Mouse (Mus musculus) limb, embryonic 11.5 days (tissue): ENCODE measurements around the gene Dph1. TPM values are rescaled to one million over a fixed set of nuclear protein-coding genes. Genes with fewer than 3 reads are reported as not detected.
"Not testable (repeated sequence)": the region's sequence is repeated elsewhere in the genome, so short reads cannot be mapped to it uniquely, and the experiment has no call there.

Experiments used
- ATAC-seq: fragments of 200-750 bp; cut with Nextera tagmentation; 2 replicates; pipeline ENCODE4 v1.8.0; 2017; ENCODE audit warnings: low read depth; ENCODE audit not compliant: insufficient number of reproducible peaks, low FRiP score, low TSS enrichment
- DNase-seq: peaks from one replicate; pipeline ENCODE4 v3.0.0-alpha.2; 2015; ENCODE audit warnings: low spot score
- H3K27ac ChIP-seq: fragments of 300-500 bp; sonication (generic); replicated peaks from 2 replicates; pipeline ENCODE4 v1.5.1; 2014; ENCODE audit warnings: low read depth, mild to moderate bottlenecking, low read length
- H3K27me3 ChIP-seq: fragments of 300-500 bp; sonication (generic); 2 replicates; pipeline ENCODE4 v1.6.1; 2014; ENCODE audit warnings: mild to moderate bottlenecking, low read length, mixed read lengths; ENCODE audit not compliant: control insufficient read depth, insufficient read depth
- H3K36me3 ChIP-seq: fragments of 300-500 bp; sonication (generic); 2 replicates; pipeline ENCODE4 v1.6.1; 2014; ENCODE audit warnings: mild to moderate bottlenecking, low read length, moderate library complexity, mixed read lengths; ENCODE audit not compliant: control insufficient read depth, insufficient read depth
- H3K4me1 ChIP-seq: fragments of 300-500 bp; sonication (generic); 2 replicates; pipeline ENCODE4 v1.6.1; 2014; ENCODE audit warnings: low read length, mixed read lengths; ENCODE audit not compliant: control insufficient read depth, insufficient read depth
- H3K4me2 ChIP-seq: fragments of 300-500 bp; sonication (generic); 2 replicates; pipeline ENCODE4 v1.6.1; 2014; ENCODE audit warnings: low read depth, mild to moderate bottlenecking, moderate library complexity; ENCODE audit not compliant: severe bottlenecking
- H3K4me3 ChIP-seq: fragments of 300-500 bp; sonication (generic); 2 replicates; pipeline ENCODE4 v1.5.1; 2014; ENCODE audit warnings: low read depth, low read length
- H3K9ac ChIP-seq: fragments of 300-500 bp; sonication (generic); 2 replicates; pipeline ENCODE4 v1.6.1; 2014; ENCODE audit warnings: mild to moderate bottlenecking, low read length
- H3K9me3 ChIP-seq: fragments of 300-500 bp; sonication (generic); 2 replicates; pipeline ENCODE4 v1.6.1; 2016; ENCODE audit warnings: low read length; ENCODE audit not compliant: control insufficient read depth
- WGBS: fragments of 180-500 bp; shearing (Covaris S2); extraction: QIAGEN DNeasy Blood & Tissue Kit; methylation state at CpG from one replicate; pipeline ENCODE4 v1.1.7; 2014; 5-methylcytosine and 5-hydroxymethylcytosine counted together
- polyA plus RNA-seq: library from polyadenylated mRNA; unstranded; fragments of >200 nt; fragmentation: Nextera tagmentation; extraction: Ambion mirVana; gene quantifications from 2 replicates; pipeline ENCODE4 v1.2.1, GENCODE M21; 2014

The Dph1 gene
- polyA plus RNA-seq, 1 experiment from 2014 or later: 25.5 TPM

DNA sequence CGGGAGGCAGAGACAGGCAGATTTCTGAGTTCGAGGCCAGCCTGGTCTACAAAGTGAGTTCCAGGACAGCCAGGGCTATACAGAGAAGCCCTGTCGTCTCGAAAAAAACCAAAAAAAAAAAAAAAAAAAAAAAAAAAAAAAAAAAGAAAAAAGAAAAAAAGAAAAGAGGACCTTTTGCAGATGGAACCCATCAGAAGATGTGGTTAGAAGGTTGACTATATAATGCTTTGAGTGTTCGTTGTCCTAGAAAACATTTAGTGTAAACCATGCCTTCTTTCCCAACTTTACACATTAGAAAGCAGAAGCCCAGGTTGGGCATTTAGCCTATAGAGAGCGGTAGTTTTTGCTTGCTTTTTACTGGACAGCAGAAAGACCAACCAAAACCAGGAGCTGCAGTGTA is 16.5 kb downstream of the Dph1 start:
- DNase-seq, H3K9me3 ChIP-seq, H3K4me3 ChIP-seq, H3K36me3 ChIP-seq, H3K4me2 ChIP-seq, H3K27ac ChIP-seq, ATAC-seq, H3K9ac ChIP-seq: not testable (repeated sequence)
- H3K27me3 ChIP-seq: peaks cover 39% of the 10 kb centered on the region
- H3K4me1 ChIP-seq: peaks cover 34% of the 10 kb centered on the region
- 68% methylated on average over 6 of the region's 6 CpGs for WGBS

DNA sequence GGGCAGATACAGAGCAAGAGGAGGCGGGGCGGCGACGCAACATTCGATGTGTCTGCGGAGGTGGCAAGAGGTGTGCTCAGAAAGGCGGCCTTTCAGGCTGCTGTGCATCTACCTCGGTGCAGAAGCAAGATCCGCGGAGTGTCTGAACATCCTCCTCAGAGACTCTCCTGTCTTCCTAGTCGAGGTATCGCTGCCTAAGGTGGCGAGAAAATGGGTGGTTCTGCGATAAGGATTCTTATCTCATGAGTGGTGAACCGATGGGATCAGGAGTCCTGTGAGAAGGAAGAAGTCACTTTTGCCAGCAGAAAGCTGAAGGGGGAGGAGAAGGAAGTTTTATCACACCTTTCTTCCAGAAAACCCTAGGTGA is 17.3 kb downstream of the Dph1 start:
- Histone ChIP-seq H3K27ac (no peak overlapping the region), H3K4me2 (peak overlapping the region; percentile 54), H3K9me3 (no peaks in the 10 kb centered on the region), H3K4me3 (peak overlapping the region; percentile 54), H3K9ac (no peak overlapping the region), H3K36me3 (0 out of 2 replicates have a peak, but pooled peaks cover 2% of the 10 kb centered on the region), H3K27me3 (peaks cover 47% of the 10 kb centered on the region), H3K4me1 (peaks cover 32% of the 10 kb centered on the region)
- no peak for ATAC-seq
- no peak for DNase-seq
- WGBS: 4% methylated on average over 15 of the region's 15 CpGs

DNA sequence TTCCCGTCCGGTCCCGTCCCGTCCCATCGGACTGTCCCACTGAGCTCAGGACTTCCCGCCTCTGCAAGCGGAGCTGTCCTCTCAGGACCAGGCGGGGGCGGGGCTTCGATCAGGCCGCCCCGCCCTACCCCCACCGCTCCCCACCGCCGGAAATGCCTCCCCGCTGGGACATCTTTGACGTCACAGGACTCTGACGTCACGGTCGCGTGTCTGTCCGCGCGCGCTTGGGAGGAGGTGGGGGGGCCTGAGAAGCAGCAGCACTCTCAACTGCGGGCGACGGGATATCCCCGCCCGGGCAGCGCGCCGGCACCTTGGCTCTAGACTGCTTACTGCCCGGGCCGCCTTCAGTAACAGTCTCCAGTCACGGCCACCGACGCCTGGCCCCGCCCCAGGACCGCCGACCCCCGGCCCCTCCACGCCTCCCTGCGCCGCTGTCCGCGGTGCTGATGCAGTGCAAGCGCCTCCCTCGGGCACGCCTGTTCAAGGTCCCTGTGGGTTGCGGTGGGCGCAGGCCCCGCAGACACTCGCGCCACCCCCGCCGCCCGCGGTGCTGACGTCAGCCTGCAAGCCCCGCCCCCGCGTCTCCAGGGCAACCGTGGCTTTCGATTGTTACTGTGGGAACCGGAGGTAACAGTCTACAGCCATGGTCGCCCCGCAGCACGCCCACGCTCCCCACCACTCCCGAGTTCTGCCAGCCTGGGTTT is 17.8 kb downstream of the Dph1 start:
- WGBS: 1% methylated on average over 71 of the region's 71 CpGs
- H3K4me3 ChIP-seq: peak overlapping the region; percentile 54
- ATAC-seq (peak; percentile 71), DNase-seq (peak; percentile 95)
- H3K36me3 ChIP-seq: 0 out of 2 replicates have a peak, but pooled peaks cover 2% of the 10 kb centered on the region
- H3K4me1 ChIP-seq: peaks cover 36% of the 10 kb centered on the region
- no peaks in the 10 kb centered on the region for H3K9me3 ChIP-seq
- no peak overlapping the region for H3K9ac ChIP-seq
- H3K27ac ChIP-seq: no peak overlapping the region
- H3K27me3 ChIP-seq: peaks cover 53% of the 10 kb centered on the region
- H3K4me2 ChIP-seq: peak overlapping the region; percentile 54

DNA sequence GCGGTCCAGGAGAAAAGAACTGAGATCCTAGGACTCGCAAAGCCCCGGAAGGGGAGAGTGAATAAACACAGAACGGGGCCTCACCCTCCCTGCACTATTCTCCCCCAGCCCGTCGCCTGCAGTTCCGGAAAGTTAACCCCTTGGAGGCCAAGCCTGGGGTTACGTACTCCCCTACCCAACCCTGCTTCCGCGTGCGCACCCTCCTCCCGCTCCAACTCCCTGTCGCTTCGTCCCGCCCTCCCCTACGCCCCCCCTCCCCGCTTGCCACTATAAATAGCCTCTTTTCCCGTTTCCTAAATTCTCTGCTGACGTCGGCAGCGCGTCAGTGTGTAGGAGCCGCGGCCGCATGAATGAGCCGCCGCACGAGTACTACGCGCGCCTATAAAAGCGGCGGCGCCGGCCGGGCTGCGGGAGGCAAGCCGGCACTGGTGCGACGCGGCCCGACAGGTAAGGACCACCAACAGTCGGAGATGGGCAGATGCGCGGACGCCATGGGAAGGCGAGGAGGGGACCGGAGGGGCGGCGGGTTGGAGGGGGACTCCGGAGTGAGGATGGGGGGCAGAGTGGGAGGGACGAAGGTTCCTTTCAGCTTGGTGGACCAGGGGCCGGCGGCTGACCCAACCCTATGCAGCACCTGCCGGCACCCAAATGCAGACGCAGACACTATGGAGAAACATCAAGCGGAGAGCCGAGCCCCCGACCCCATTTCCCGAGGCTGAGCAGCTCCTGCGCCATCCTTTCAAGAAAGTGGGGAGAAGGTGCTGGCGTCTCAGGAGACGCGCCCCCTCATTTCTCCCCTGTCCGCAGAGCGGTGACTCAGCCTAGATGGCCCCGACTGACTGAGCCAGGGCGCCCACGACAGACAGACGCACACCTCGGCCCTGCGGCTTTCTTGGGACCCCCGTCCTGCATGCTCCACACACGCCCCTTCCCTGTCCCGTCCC is 18.6 kb downstream of the Dph1 start:
- DNase-seq: peak; percentile 49
- H3K4me1 ChIP-seq: peaks cover 32% of the 10 kb centered on the region
- ATAC-seq: no peak
- H3K4me3 ChIP-seq: peak overlapping the region; percentile 54
- peaks cover 60% of the 10 kb centered on the region for H3K27me3 ChIP-seq
- H3K36me3 ChIP-seq: 0 out of 2 replicates have a peak, but pooled peaks cover 2% of the 10 kb centered on the region
- H3K4me2 ChIP-seq: peak overlapping the region; percentile 54
- no peak overlapping the region for H3K27ac ChIP-seq
- H3K9me3 ChIP-seq: no peaks in the 10 kb centered on the region
- WGBS: 1% methylated on average over 74 of the region's 75 CpGs
- no peak overlapping the region for H3K9ac ChIP-seq

DNA sequence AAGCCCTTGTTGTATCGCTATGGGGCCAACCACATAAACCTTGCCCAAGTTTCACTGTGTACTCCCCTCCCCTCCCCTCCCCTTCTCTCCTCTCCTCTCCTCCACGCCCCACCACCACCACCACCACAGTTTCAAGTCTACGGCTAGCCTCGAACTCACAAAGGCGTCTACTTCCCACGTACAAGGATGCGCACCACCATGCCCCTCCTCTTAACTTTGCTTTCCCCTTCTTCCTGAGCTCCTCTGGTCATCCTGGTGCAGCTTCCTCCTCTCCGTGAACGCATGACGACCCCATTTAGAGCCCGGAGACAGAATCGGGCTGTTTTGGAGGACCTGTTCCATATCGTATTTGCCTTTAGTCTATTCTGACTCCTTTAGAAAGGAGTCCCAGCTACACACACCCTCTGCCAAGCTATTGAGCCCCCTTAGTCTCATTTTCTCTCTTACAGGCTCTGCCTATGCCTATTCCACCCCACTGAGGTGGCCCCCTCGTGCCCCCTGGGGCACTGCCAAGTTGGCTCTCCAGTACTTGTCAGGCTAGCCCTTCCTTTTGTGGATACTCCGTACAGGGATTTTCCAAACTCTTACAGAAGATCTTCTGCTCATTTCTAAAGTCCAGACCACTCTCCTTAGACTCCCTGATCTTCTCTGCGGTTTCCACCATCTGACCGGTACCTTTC is 19.7 kb downstream of the Dph1 start:
- DNase-seq: no peak
- 10% methylated on average over 17 of the region's 17 CpGs for WGBS
- Histone ChIP-seq H3K36me3 (peaks cover 2% of the 10 kb centered on the region; the same call in 1 of the 2 replicates), H3K27ac (no peak overlapping the region), H3K4me1 (peaks cover 35% of the 10 kb centered on the region), H3K4me3 (0 out of 2 replicates have a peak overlapping the region, but pooled peaks have one; percentile 5), H3K9me3 (no peaks in the 10 kb centered on the region), H3K9ac (no peak overlapping the region), H3K4me2 (no peak overlapping the region), H3K27me3 (peaks cover 71% of the 10 kb centered on the region)
- ATAC-seq: no peak

DNA sequence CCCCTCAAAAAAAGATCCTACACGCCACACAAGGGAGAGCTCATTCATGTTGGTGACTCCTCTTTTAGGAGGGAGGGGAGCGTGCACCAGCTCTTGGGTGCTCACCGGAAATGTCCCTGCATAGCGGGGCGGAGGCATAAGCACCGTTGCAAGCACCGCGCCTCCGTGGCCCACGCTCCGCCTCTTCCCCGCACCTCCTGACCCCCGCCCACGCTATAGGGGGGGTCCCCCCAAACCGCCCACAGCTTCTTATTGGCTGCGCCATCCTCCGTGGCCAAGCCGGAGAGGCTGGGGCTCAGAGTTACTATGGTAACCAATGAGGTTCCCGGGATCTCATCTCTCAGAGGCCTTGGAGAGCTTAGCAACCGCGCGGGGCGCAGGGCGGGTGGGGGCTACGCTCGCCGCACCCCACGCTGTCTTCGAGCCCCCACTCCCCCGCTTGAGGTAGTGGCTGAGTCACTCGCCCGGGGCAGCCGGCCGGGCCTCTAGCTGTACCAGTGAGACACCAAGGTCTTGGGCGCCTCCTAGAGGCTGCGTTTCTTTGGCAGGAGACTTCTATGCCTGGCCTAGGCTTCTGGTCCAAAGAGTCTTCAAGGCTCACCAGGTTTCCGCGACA is 20.8 kb downstream of the Dph1 start:
- under 1% methylated on average over 38 of the region's 38 CpGs for WGBS
- no peak overlapping the region for H3K27ac ChIP-seq
- H3K4me2 ChIP-seq: peak overlapping the region; percentile 92
- peaks cover 82% of the 10 kb centered on the region for H3K27me3 ChIP-seq
- 0 out of 2 replicates have a peak overlapping the region, but pooled peaks have one; percentile 7 for H3K9ac ChIP-seq
- H3K36me3 ChIP-seq: peaks cover 2% of the 10 kb centered on the region; the same call in 1 of the 2 replicates
- ATAC-seq: peak; percentile 38; the same call in 1 of the 2 replicates
- H3K4me3 ChIP-seq: peak overlapping the region; percentile 54
- no peaks in the 10 kb centered on the region for H3K9me3 ChIP-seq
- H3K4me1 ChIP-seq: peaks cover 44% of the 10 kb centered on the region
- DNase-seq: peak; percentile 96

DNA sequence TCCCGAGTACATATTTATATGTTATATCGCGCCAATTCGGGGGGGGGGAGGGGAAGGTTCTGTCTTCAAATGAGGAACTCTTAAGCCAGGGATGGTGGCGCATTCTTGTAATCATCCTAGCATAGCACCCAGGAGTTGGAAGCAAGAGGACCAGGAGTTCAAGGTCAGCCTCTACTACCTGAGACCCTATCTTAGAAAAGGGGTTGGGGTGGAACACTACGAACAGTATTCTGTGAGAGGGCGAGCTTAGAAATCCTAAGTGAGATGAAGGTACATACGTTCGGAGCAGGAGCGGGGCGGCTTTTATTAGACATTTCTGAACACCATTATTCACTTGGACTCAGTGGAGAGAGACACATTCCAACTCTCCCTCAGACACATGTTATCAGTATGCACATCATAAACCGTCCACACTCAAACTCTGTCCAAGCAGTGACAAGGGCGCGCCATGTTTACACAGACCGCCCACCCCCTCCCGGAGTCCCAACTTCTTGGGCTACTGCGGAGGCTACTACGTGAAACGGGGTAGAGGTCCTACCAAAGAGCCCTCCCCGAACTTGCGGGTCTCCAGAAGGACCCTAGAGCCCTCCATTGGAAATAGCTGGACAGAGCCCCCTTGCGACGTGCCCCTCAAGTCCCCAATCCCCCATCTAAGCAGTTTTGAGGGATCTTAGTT is 21.5 kb downstream of the Dph1 start, which contains the start of gene Hic1:
Gene Hic1, minus strand, starts transcription at position 115 of the 676 bp plus-strand sequence.
- Histone ChIP-seq H3K27ac (peak within 1 kb of the TSS; percentile 59; the same call in 1 of the 2 replicates), H3K9me3 (no peaks in the 10 kb centered on the region), H3K4me3 (peak within 1 kb of the TSS; percentile 54), H3K36me3 (peaks cover 2% of the 10 kb centered on the region; the same call in 1 of the 2 replicates), H3K4me1 (peaks cover 48% of the 10 kb centered on the region), H3K27me3 (peaks cover 89% of the 10 kb centered on the region), H3K9ac (peak within 1 kb of the TSS; percentile 68), H3K4me2 (peak within 1 kb of the TSS; percentile 92)
- no peak for ATAC-seq
- WGBS: 5% methylated on average over 23 of the region's 23 CpGs
- peak; percentile 41 for DNase-seq
